Mouse (Mus musculus) brain, embryonic 14.5 days (tissue): ENCODE measurements around the gene Irf4.

ENCODE experiments used
- CTCF ChIP-seq: fragments of 200-500 bp; IDR thresholded peaks from 2 replicates; pipeline ENCODE4 v1.5.1; 2012; ENCODE audit warnings: inconsistent platforms, mild to moderate bottlenecking, moderate library complexity, borderline replicate concordance; ENCODE audit not compliant: insufficient read depth, insufficient read length; ENCODE audit errors: extremely low read depth
- POLR2A ChIP-seq: fragments of 200-500 bp; IDR thresholded peaks from 2 replicates; pipeline ENCODE4 v1.6.1; 2012; ENCODE audit warnings: mild to moderate bottlenecking, inconsistent platforms, borderline replicate concordance; ENCODE audit not compliant: poor library complexity, insufficient read depth, insufficient read length, severe bottlenecking; ENCODE audit errors: extremely low read depth

DNA sequence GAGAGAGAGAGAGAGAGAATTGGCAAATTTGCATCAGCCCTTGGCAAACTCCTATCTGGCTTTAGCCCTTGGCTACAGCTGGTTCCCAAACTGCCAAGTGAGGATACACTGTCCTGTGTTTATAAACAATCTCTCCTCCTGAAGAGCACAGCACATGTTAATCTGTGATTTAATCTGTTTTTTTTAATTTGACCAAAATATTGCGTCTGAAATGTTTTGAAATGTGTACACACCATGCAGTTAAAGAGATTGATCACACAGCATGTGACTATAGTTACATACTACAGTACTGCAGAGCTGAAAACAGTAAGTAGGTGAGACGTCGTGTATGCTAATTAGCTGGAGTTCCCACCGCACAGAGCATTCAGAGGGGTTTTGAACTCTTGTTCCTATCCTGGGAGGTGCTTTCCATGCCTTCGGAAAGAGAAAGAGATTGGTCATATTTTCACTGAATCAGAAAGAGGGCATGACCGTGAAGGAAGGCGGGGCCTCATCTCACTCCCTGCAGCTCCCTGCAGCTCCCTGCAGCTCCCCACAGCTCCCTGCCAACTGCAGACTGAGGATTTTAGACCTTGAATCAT is 24.2 kb upstream of the Irf4 start:
- TF ChIP-seq CTCF (no peak), POLR2A (no peak)
